Mouse (Mus musculus): ENCODE results near the gene Matn3. TPM values are rescaled to one million over a fixed set of nuclear protein-coding genes. Genes with fewer than 3 reads are reported as not detected.

The Matn3 gene
- polyA plus RNA-seq, 1 experiment from 2014 or later: 17.8 TPM

GRCm38 (mm10) chr12:8993231-8993630 lies 45.5 kb downstream of the Matn3 start:
- H3K4me3 ChIP-seq (replicated peaks): no peak overlapping the region
- 0 out of 2 replicates have a peak, but pooled peaks cover under 1% of the 10 kb centered on the region for H3K36me3 ChIP-seq
- H3K27me3 ChIP-seq: no peaks in the 10 kb centered on the region
- no peaks in the 10 kb centered on the region for H3K9me3 ChIP-seq (replicated peaks)
- WGBS: 76% methylated on average over 8 of the region's 8 CpGs
- no peaks in the 10 kb centered on the region for H3K4me1 ChIP-seq
- H3K27ac ChIP-seq (replicated peaks): no peak overlapping the region
- no peak for ATAC-seq (ENCODE audit: insufficient number of reproducible peaks, low FRiP score, low TSS enrichment, low read depth)
- H3K9ac ChIP-seq: no peak overlapping the region
- H3K4me2 ChIP-seq (replicated peaks): no peak overlapping the region

- no peak overlapping the region for H3K4me3 ChIP-seq (replicated peaks)
- WGBS: 91% methylated on average over 4 of the region's 4 CpGs
Observed at GRCm38 (mm10) chr12:8998318-8998717, 50.6 kb downstream of the Matn3 start.

GRCm38 (mm10) chr12:9002038-9002648 lies 54.4 kb downstream of the Matn3 start:
- H3K36me3 ChIP-seq: 0 out of 2 replicates have a peak, but pooled peaks cover 4% of the 10 kb centered on the region
- no peaks in the 10 kb centered on the region for H3K27me3 ChIP-seq
- no peak overlapping the region for H3K4me3 ChIP-seq (replicated peaks)
- no peak overlapping the region; the same call in 1 of the 2 replicates for H3K9ac ChIP-seq
- H3K9me3 ChIP-seq (replicated peaks): no peaks in the 10 kb centered on the region
- no peak overlapping the region for H3K27ac ChIP-seq (replicated peaks)
- ATAC-seq (ENCODE audit: insufficient number of reproducible peaks, low FRiP score, low TSS enrichment, low read depth): no peak
- no peaks in the 10 kb centered on the region for H3K4me1 ChIP-seq
- WGBS: 6% methylated on average over 5 of the region's 5 CpGs
- 0 out of 2 replicates have a peak overlapping the region, but pooled peaks have one; percentile 8 for H3K4me2 ChIP-seq (replicated peaks)

More at GRCm38 (mm10) chr12:8998318-8998717, 50.6 kb downstream of the Matn3 start:
- ATAC-seq (ENCODE audit: insufficient number of reproducible peaks, low FRiP score, low TSS enrichment, low read depth): no peak
- Histone ChIP-seq H3K4me1 (no peaks in the 10 kb centered on the region), H3K27me3 (no peaks in the 10 kb centered on the region), H3K36me3 (0 out of 2 replicates have a peak, but pooled peaks cover 4% of the 10 kb centered on the region), H3K9me3 (replicated peaks) (no peaks in the 10 kb centered on the region), H3K27ac (replicated peaks) (no peak overlapping the region), H3K9ac (no peak overlapping the region), H3K4me2 (replicated peaks) (no peak overlapping the region)

GRCm38 (mm10) chr12:9007146-9007545 lies 59.4 kb downstream of the Matn3 start:
- no peaks in the 10 kb centered on the region for H3K4me1 ChIP-seq
- H3K27me3 ChIP-seq: no peaks in the 10 kb centered on the region
- no peak overlapping the region for H3K4me2 ChIP-seq (replicated peaks)
- no peak overlapping the region for H3K27ac ChIP-seq (replicated peaks)
- H3K36me3 ChIP-seq: no peaks in the 10 kb centered on the region
- no peaks in the 10 kb centered on the region for H3K9me3 ChIP-seq (replicated peaks)
- ATAC-seq (ENCODE audit: insufficient number of reproducible peaks, low FRiP score, low TSS enrichment, low read depth): no peak
- H3K4me3 ChIP-seq (replicated peaks): no peak overlapping the region
- H3K9ac ChIP-seq: no peak overlapping the region
- 53% methylated on average over 4 of the region's 4 CpGs for WGBS

- 85% methylated on average over 6 of the region's 6 CpGs for WGBS
- peaks cover 3% of the 10 kb centered on the region; the same call in 1 of the 2 replicates for H3K36me3 ChIP-seq
- no peaks in the 10 kb centered on the region for H3K27me3 ChIP-seq
- H3K4me3 ChIP-seq (replicated peaks): no peak overlapping the region
- no peak overlapping the region for H3K27ac ChIP-seq (replicated peaks)
- no peak for ATAC-seq (ENCODE audit: insufficient number of reproducible peaks, low FRiP score, low TSS enrichment, low read depth)
- no peak overlapping the region for H3K4me2 ChIP-seq (replicated peaks)
- H3K9ac ChIP-seq: no peak overlapping the region
- no peaks in the 10 kb centered on the region for H3K4me1 ChIP-seq
- no peaks in the 10 kb centered on the region for H3K9me3 ChIP-seq (replicated peaks)
Observed at GRCm38 (mm10) chr12:9007811-9008210, 60.1 kb downstream of the Matn3 start.

- Histone ChIP-seq H3K4me2 (replicated peaks) (no peak overlapping the region), H3K27ac (replicated peaks) (no peak overlapping the region), H3K9ac (no peak overlapping the region), H3K36me3 (peaks cover 4% of the 10 kb centered on the region; the same call in 1 of the 2 replicates), H3K27me3 (no peaks in the 10 kb centered on the region), H3K9me3 (replicated peaks) (no peaks in the 10 kb centered on the region), H3K4me1 (no peaks in the 10 kb centered on the region), H3K4me3 (replicated peaks) (no peak overlapping the region)
- no peak for ATAC-seq (ENCODE audit: insufficient number of reproducible peaks, low FRiP score, low TSS enrichment, low read depth)
- WGBS: 61% methylated on average over 4 of the region's 4 CpGs
Observed at GRCm38 (mm10) chr12:9010311-9010710, 62.6 kb downstream of the Matn3 start.

- no peak overlapping the region for H3K27ac ChIP-seq (replicated peaks)
- H3K27me3 ChIP-seq: no peaks in the 10 kb centered on the region
- no peaks in the 10 kb centered on the region for H3K4me1 ChIP-seq
- no peak for ATAC-seq (ENCODE audit: insufficient number of reproducible peaks, low FRiP score, low TSS enrichment, low read depth)
- 92% methylated on average over 9 of the region's 9 CpGs for WGBS
- H3K4me2 ChIP-seq (replicated peaks): no peak overlapping the region
- no peaks in the 10 kb centered on the region for H3K9me3 ChIP-seq (replicated peaks)
- peaks cover 15% of the 10 kb centered on the region for H3K36me3 ChIP-seq
- H3K4me3 ChIP-seq (replicated peaks): no peak overlapping the region
- no peak overlapping the region for H3K9ac ChIP-seq
Observed at GRCm38 (mm10) chr12:9016376-9016775, 68.6 kb downstream of the Matn3 start.

GRCm38 (mm10) chr12:9020431-9020830 lies 72.7 kb downstream of the Matn3 start:
- Histone ChIP-seq H3K4me2 (replicated peaks) (no peak overlapping the region), H3K27me3 (no peaks in the 10 kb centered on the region), H3K4me1 (no peaks in the 10 kb centered on the region), H3K9ac (no peak overlapping the region), H3K36me3 (peaks cover 11% of the 10 kb centered on the region; the same call in 1 of the 2 replicates), H3K27ac (replicated peaks) (no peak overlapping the region), H3K4me3 (replicated peaks) (no peak overlapping the region), H3K9me3 (replicated peaks) (no peaks in the 10 kb centered on the region)
- 92% methylated on average over 8 of the region's 8 CpGs for WGBS
- no peak for ATAC-seq (ENCODE audit: insufficient number of reproducible peaks, low FRiP score, low TSS enrichment, low read depth)

GRCm38 (mm10) chr12:9020986-9021385 lies 73.3 kb downstream of the Matn3 start:
- H3K4me2 ChIP-seq (replicated peaks): no peak overlapping the region
- H3K9ac ChIP-seq: no peak overlapping the region
- H3K9me3 ChIP-seq (replicated peaks): no peaks in the 10 kb centered on the region
- 67% methylated on average over 3 of the region's 3 CpGs for WGBS
- ATAC-seq (ENCODE audit: insufficient number of reproducible peaks, low FRiP score, low TSS enrichment, low read depth): no peak
- no peak overlapping the region for H3K4me3 ChIP-seq (replicated peaks)
- peaks cover 11% of the 10 kb centered on the region; the same call in 1 of the 2 replicates for H3K36me3 ChIP-seq
- no peaks in the 10 kb centered on the region for H3K4me1 ChIP-seq
- H3K27ac ChIP-seq (replicated peaks): no peak overlapping the region
- no peaks in the 10 kb centered on the region for H3K27me3 ChIP-seq

Other genes with a start within 250 kb of the Matn3 start
- 176 and 181 TPM in 2 replicates for gene Sdc1, start 176.6 kb upstream of the Matn3 start, polyA plus RNA-seq (2015; fragmentation: Nextera tagmentation; extraction: Ambion mirVana)
- 449 and 462 TPM in 2 replicates for gene Laptm4a, start 26.3 kb upstream of the Matn3 start, polyA plus RNA-seq (2015; fragmentation: Nextera tagmentation; extraction: Ambion mirVana)
- 20.1 and 22.4 TPM in 2 replicates for gene Wdr35, start 26.0 kb downstream of the Matn3 start, polyA plus RNA-seq (2015; fragmentation: Nextera tagmentation; extraction: Ambion mirVana)
- gene Ttc32, start 82.1 kb downstream of the Matn3 start, polyA plus RNA-seq (2015; fragmentation: Nextera tagmentation; extraction: Ambion mirVana): 14.4 and 14.5 TPM in 2 replicates

All from embryonic facial prominence, embryonic 15.5 days (tissue).